Mouse (Mus musculus) urinary bladder, adult 2 months (tissue): Measurements from ENCODE around the gene Tedc1. TPM values are rescaled to one million over a fixed set of nuclear protein-coding genes. Genes with fewer than 3 reads are reported as not detected.

Experiments used
- DNase-seq: peaks from one replicate; pipeline ENCODE4 v3.0.0; 2022; ENCODE audit warnings: low spot score
- polyA plus RNA-seq: library from polyadenylated mRNA; depleted of rRNA; stranded (reverse); fragments of >200 nt; gene quantifications from 2 replicates; pipeline ENCODE4 v1.2.3, GENCODE M21; 2012

Tedc1 gene
- polyA plus RNA-seq, 1 experiment, result 1.3 TPM

- DNase-seq, result peak; percentile 66
Measured at GRCm38 (mm10) chr12:113138901-113139864, 17.0 kb upstream of the Tedc1 start.

GRCm38 (mm10) chr12:113139908-113140615 lies 16.2 kb upstream of the Tedc1 start, which contains the start of gene Crip2:
Gene Crip2 (plus strand): TSS chr12:113140236.
- peak; percentile 89 for DNase-seq

- DNase-seq, result no peak
Measured at GRCm38 (mm10) chr12:113140616-113141411, 15.4 kb upstream of the Tedc1 start.

- no peak for DNase-seq
Measured at GRCm38 (mm10) chr12:113141531-113141973, 14.7 kb upstream of the Tedc1 start.

- no peak for DNase-seq
Measured at GRCm38 (mm10) chr12:113142021-113142975, 13.9 kb upstream of the Tedc1 start.

- no peak for DNase-seq
Measured at GRCm38 (mm10) chr12:113143164-113143563, 13.1 kb upstream of the Tedc1 start.

GRCm38 (mm10) chr12:113144001-113144756 lies 12.0 kb upstream of the Tedc1 start:
- DNase-seq, result no peak

- no peak for DNase-seq
Measured at GRCm38 (mm10) chr12:113144886-113145285, 11.3 kb upstream of the Tedc1 start.

- no peak for DNase-seq
Measured at GRCm38 (mm10) chr12:113145591-113145990, 10.6 kb upstream of the Tedc1 start.

GRCm38 (mm10) chr12:113146112-113147057 lies 9.8 kb upstream of the Tedc1 start, which contains the start of gene Crip1:
Gene Crip1 (plus strand): TSS chr12:113146316.
- DNase-seq, result peak; percentile 77

GRCm38 (mm10) chr12:113147481-113147880 lies 8.7 kb upstream of the Tedc1 start:
- no peak for DNase-seq

- DNase-seq, result no peak
Measured at GRCm38 (mm10) chr12:113148381-113149035, 7.7 kb upstream of the Tedc1 start.

GRCm38 (mm10) chr12:113149341-113149740 lies 6.9 kb upstream of the Tedc1 start:
- DNase-seq, result no peak

GRCm38 (mm10) chr12:113149896-113150295 lies 6.3 kb upstream of the Tedc1 start:
- DNase-seq, result no peak

GRCm38 (mm10) chr12:113150591-113150990 lies 5.6 kb upstream of the Tedc1 start:
- no peak for DNase-seq

- DNase-seq, result no peak
Measured at GRCm38 (mm10) chr12:113151046-113151445, 5.2 kb upstream of the Tedc1 start.

GRCm38 (mm10) chr12:113151661-113152271 lies 4.5 kb upstream of the Tedc1 start:
- DNase-seq, result peak; percentile 51

GRCm38 (mm10) chr12:113152272-113152661 lies 4.0 kb upstream of the Tedc1 start:
- no peak for DNase-seq
